Mouse (Mus musculus) monocyte, adult 59 days (primary cell): ENCODE data around the gene Plekho1. TPM values are rescaled to one million over a fixed set of nuclear protein-coding genes. Genes with fewer than 3 reads are reported as not detected.

Source experiments
- total RNA-seq, 2 experiments: library from RNA; stranded (reverse); gene quantifications; one replicate each; pipeline ENCODE4 v1.2.4; 2023

Plekho1 gene
- total RNA-seq: 100 to 1,000 TPM; 241 to 254 TPM

GRCm38 (mm10) chr3:95995802-95996428 is at the start of gene Plekho1:
Gene Plekho1 (minus strand): TSS chr3:95996001.

Other genes starting within 250 kb of the Plekho1 start
- 10 to 100 TPM; 22.4 to 28.7 TPM for gene Tars2, start 235.8 kb downstream of the Plekho1 start, total RNA-seq
- 10 to 100 TPM; 60.5 to 61.9 TPM for gene Rprd2, start 177.1 kb downstream of the Plekho1 start, total RNA-seq
- gene Prpf3, start 140.1 kb downstream of the Plekho1 start, total RNA-seq: 10 to 100 TPM; 31.8 to 38.9 TPM
- gene Mrps21, start 124.5 kb downstream of the Plekho1 start, total RNA-seq: 100 to 1,000 TPM; 127 to 131 TPM
- gene Ciart, start 113.8 kb downstream of the Plekho1 start, total RNA-seq: 10 to 100 TPM; 27.0 to 27.9 TPM
- gene BC028528, start 104.0 kb downstream of the Plekho1 start, total RNA-seq: 100 to 1,000 TPM; 156 to 173 TPM
- gene Aph1a, start 102.0 kb downstream of the Plekho1 start, total RNA-seq: 100 to 1,000 TPM in 1 of 2 experiments, 10 to 100 TPM in 1; 88.0 to 131 TPM
- gene Car14, start 91.3 kb downstream of the Plekho1 start, total RNA-seq: not detected
- 10 to 100 TPM; 42.7 to 46.2 TPM for gene Anp32e, start 66.8 kb downstream of the Plekho1 start, total RNA-seq
- 10 to 100 TPM; 21.1 to 30.0 TPM for gene Vps45, start 62.5 kb upstream of the Plekho1 start, total RNA-seq
- gene Otud7b, start 108.5 kb upstream of the Plekho1 start, total RNA-seq: 1 to 10 TPM; 6.0 to 6.3 TPM
- not detected for gene Mtmr11, start 166.0 kb upstream of the Plekho1 start, total RNA-seq
- gene Sf3b4, start 176.3 kb upstream of the Plekho1 start, total RNA-seq: 10 to 100 TPM; 45.2 to 48.2 TPM
- under 1 TPM in 1 of 2 experiments, not detected in 1; 0.24 TPM for gene Sv2a, start 185.2 kb upstream of the Plekho1 start, total RNA-seq
- 10 to 100 TPM in 1 of 2 experiments, 1 to 10 TPM in 1; 7.4 to 11.4 TPM for gene Bola1, start 223.7 kb upstream of the Plekho1 start, total RNA-seq
- 1 to 10 TPM; 4.4 to 6.6 TPM for gene Hist2h2ab, start 223.9 kb upstream of the Plekho1 start, total RNA-seq
- 100 to 1,000 TPM; 100 to 108 TPM for gene Hist2h2ac, start 224.9 kb upstream of the Plekho1 start, total RNA-seq
- gene Hist2h2be, start 225.1 kb upstream of the Plekho1 start, total RNA-seq: 1 to 10 TPM; 3.4 to 4.3 TPM
- gene Hist2h3c2, start 243.1 kb upstream of the Plekho1 start, total RNA-seq: 1 to 10 TPM; 2.3 to 3.4 TPM
- 100 to 1,000 TPM; 822 to 823 TPM for gene Hist2h2aa2, start 244.3 kb upstream of the Plekho1 start, total RNA-seq
- gene Hist2h2aa1, start 249.5 kb upstream of the Plekho1 start, total RNA-seq: 10 to 100 TPM; 11.2 to 22.3 TPM